Mouse (Mus musculus) lung, embryonic 15.5 days (tissue): ENCODE measurements around the gene Liph. TPM values are rescaled to one million over a fixed set of nuclear protein-coding genes. Genes with fewer than 3 reads are reported as not detected.

Experiments
- ATAC-seq: fragments of 200-750 bp; cut with Nextera tagmentation; 2 replicates; pipeline ENCODE4 v1.8.0; 2017; ENCODE audit warnings: moderate number of reproducible peaks, borderline replicate concordance; ENCODE audit not compliant: low FRiP score, low TSS enrichment; ENCODE audit errors: extremely low read depth
- H3K27ac ChIP-seq: fragments of 300-500 bp; sonication (generic); 2 replicates; pipeline ENCODE4 v1.5.1; 2015; ENCODE audit warnings: moderate library complexity, mild to moderate bottlenecking, inconsistent platforms
- H3K27me3 ChIP-seq: fragments of 300-500 bp; sonication (generic); 2 replicates; pipeline ENCODE4 v1.6.1; 2015; ENCODE audit warnings: inconsistent platforms
- H3K36me3 ChIP-seq: fragments of 300-500 bp; sonication (generic); 2 replicates; pipeline ENCODE4 v1.6.1; 2015; ENCODE audit warnings: inconsistent platforms
- H3K4me1 ChIP-seq: fragments of 300-500 bp; sonication (generic); 2 replicates; pipeline ENCODE4 v1.6.1; 2015; ENCODE audit warnings: inconsistent platforms
- H3K4me2 ChIP-seq: fragments of 300-500 bp; sonication (generic); 2 replicates; pipeline ENCODE4 v1.6.1; 2015; ENCODE audit warnings: inconsistent platforms, mild to moderate bottlenecking, moderate library complexity
- H3K4me3 ChIP-seq: fragments of 300-500 bp; sonication (generic); 2 replicates; pipeline ENCODE4 v1.5.1; 2015; ENCODE audit warnings: mild to moderate bottlenecking, inconsistent platforms
- H3K9ac ChIP-seq: fragments of 300-500 bp; sonication (generic); 2 replicates; pipeline ENCODE4 v1.6.1; 2015; ENCODE audit warnings: inconsistent platforms
- H3K9me3 ChIP-seq: fragments of 300-500 bp; sonication (generic); 2 replicates; pipeline ENCODE4 v1.6.1; 2016; ENCODE audit warnings: inconsistent platforms
- WGBS: fragments of 180-500 bp; shearing (Covaris S2); methylation state at CpG from one replicate; pipeline ENCODE4 v1.1.7; 2015; 5-methylcytosine and 5-hydroxymethylcytosine counted together
- polyA plus RNA-seq: library from polyadenylated mRNA; unstranded; fragments of >200 nt; fragmentation: Nextera tagmentation; extraction: Ambion mirVana; gene quantifications from 2 replicates; pipeline ENCODE4 v1.2.1, GENCODE M21; 2015

The Liph gene
- polyA plus RNA-seq, 1 experiment from 2014 or later = 2.0 TPM

DNA sequence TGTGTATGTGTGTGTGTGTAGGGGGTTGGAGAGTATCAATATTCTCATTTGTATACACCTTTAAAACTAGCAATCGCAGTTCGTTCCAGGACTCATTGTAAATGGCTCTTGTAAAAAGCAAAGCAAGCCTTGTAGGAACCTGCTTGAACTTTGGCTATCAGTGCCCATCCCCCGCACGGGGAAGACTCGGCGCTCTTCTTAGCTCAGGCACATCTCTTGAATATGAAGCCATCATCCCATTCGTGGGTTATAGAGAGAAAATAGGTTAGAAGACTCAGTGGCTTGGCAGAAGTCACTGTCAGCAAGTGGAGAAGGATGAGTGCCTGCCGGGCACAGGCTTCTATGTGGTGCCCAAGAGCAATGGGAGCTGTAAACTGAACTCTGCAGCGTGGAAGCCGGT is 90.8 kb downstream of the Liph start:
- Histone ChIP-seq H3K27me3 (no peaks in the 10 kb centered on the region), H3K4me3 (no peak overlapping the region), H3K9ac (no peak overlapping the region), H3K27ac (no peak overlapping the region), H3K4me2 (no peak overlapping the region), H3K9me3 (no peaks in the 10 kb centered on the region), H3K36me3 (no peaks in the 10 kb centered on the region), H3K4me1 (no peaks in the 10 kb centered on the region)
- no peak for ATAC-seq
- 83% methylated on average over 10 of the region's 10 CpGs for WGBS

Other genes with a start within 250 kb of the Liph start
- gene Ehhadh, start 207.9 kb downstream of the Liph start, polyA plus RNA-seq = 2.1 and 2.4 TPM in 2 replicates
- gene Map3k13, start 201.3 kb downstream of the Liph start, polyA plus RNA-seq = 0.56 and 0.59 TPM in 2 replicates
- 24.6 and 25.2 TPM in 2 replicates for gene Tmem41a, start 48.1 kb downstream of the Liph start, polyA plus RNA-seq
- 40.6 and 43.8 TPM in 2 replicates for gene Senp2, start 13.8 kb upstream of the Liph start, polyA plus RNA-seq
- gene Igf2bp2, start 167.6 kb upstream of the Liph start, polyA plus RNA-seq = 55.8 and 56.6 TPM in 2 replicates